Mouse (Mus musculus): Measurements from ENCODE around the gene Taldo1.

The Taldo1 gene

GRCm38 (mm10) chr7:141391625-141392551 lies at the start of gene Taldo1:
TSS of gene Taldo1 (plus strand) at chr7:141392199.
- peak; percentile 95 for DNase-seq (ENCODE audit: low spot score)

GRCm38 (mm10) chr7:141343230-141343629 lies 48.8 kb upstream of the Taldo1 start:
- DNase-seq (ENCODE audit: low spot score) = no peak

- no peak for DNase-seq (ENCODE audit: low spot score)
These were observed 48.3 kb upstream of the Taldo1 start for GRCm38 (mm10) chr7:141343696-141344095.

GRCm38 (mm10) chr7:141344787-141345186 lies 47.2 kb upstream of the Taldo1 start:
- DNase-seq (ENCODE audit: low spot score) = no peak

- no peak for DNase-seq (ENCODE audit: low spot score)
These were observed 40.9 kb upstream of the Taldo1 start for GRCm38 (mm10) chr7:141351061-141351460.

- DNase-seq (ENCODE audit: low spot score) = no peak
These were observed 36.9 kb upstream of the Taldo1 start for GRCm38 (mm10) chr7:141355051-141355450.

GRCm38 (mm10) chr7:141355626-141356326 lies 36.2 kb upstream of the Taldo1 start:
- no peak for DNase-seq (ENCODE audit: low spot score)

GRCm38 (mm10) chr7:141356971-141357370 lies 35.0 kb upstream of the Taldo1 start:
- no peak for DNase-seq (ENCODE audit: low spot score)

GRCm38 (mm10) chr7:141361510-141361909 lies 30.5 kb upstream of the Taldo1 start:
- no peak for DNase-seq (ENCODE audit: low spot score)

GRCm38 (mm10) chr7:141363106-141363751 lies 28.8 kb upstream of the Taldo1 start:
- peak; percentile 81 for DNase-seq (ENCODE audit: low spot score)

- no peak for DNase-seq (ENCODE audit: low spot score)
These were observed 28.3 kb upstream of the Taldo1 start for GRCm38 (mm10) chr7:141363752-141364125.

- DNase-seq (ENCODE audit: low spot score) = no peak
These were observed 27.5 kb upstream of the Taldo1 start for GRCm38 (mm10) chr7:141364349-141365048.

GRCm38 (mm10) chr7:141365049-141365445 lies 27.0 kb upstream of the Taldo1 start:
- no peak for DNase-seq (ENCODE audit: low spot score)

GRCm38 (mm10) chr7:141367358-141367757 lies 24.6 kb upstream of the Taldo1 start:
- DNase-seq (ENCODE audit: low spot score) = no peak

GRCm38 (mm10) chr7:141369918-141370317 lies 22.1 kb upstream of the Taldo1 start:
- DNase-seq (ENCODE audit: low spot score) = no peak

- DNase-seq (ENCODE audit: low spot score) = no peak
These were observed 19.9 kb upstream of the Taldo1 start for GRCm38 (mm10) chr7:141371942-141372595.

GRCm38 (mm10) chr7:141373611-141374010 lies 18.4 kb upstream of the Taldo1 start:
- DNase-seq (ENCODE audit: low spot score) = no peak

GRCm38 (mm10) chr7:141374399-141374798 lies 17.6 kb upstream of the Taldo1 start:
- no peak for DNase-seq (ENCODE audit: low spot score)

GRCm38 (mm10) chr7:141379584-141379983 lies 12.4 kb upstream of the Taldo1 start:
- DNase-seq (ENCODE audit: low spot score) = no peak

GRCm38 (mm10) chr7:141381068-141381835 lies 10.7 kb upstream of the Taldo1 start:
- no peak for DNase-seq (ENCODE audit: low spot score)
